Mouse (Mus musculus) heart, embryonic 14.5 days (tissue): ENCODE measurements around the gene Rab34. TPM values are rescaled to one million over a fixed set of nuclear protein-coding genes. Genes with fewer than 3 reads are reported as not detected.

Source experiments
- ATAC-seq: fragments of 200-750 bp; cut with Nextera tagmentation; 2 replicates; pipeline ENCODE4 v1.8.0; 2017; ENCODE audit warnings: low read depth, moderate TSS enrichment; ENCODE audit not compliant: insufficient number of reproducible peaks, insufficient read depth, low FRiP score
- H3K27ac ChIP-seq, 2 experiments: fragments of 200-500 bp in 1 of 2; fragments of 300-500 bp in 1 of 2; sonication (generic) in 1 of 2; replicated peaks in 1 of 2; 2 replicates each; pipeline ENCODE4 v1.5.1; 2012 to 2014; ENCODE audit warnings: low read depth in 2 of 2, low read length in 2 of 2, control low read depth in 1 of 2, mild to moderate bottlenecking in 1 of 2, mixed read lengths in 1 of 2; ENCODE audit not compliant: control insufficient read depth in 1 of 2, insufficient read depth in 1 of 2
- H3K27me3 ChIP-seq: fragments of 300-500 bp; sonication (generic); 2 replicates; pipeline ENCODE4 v1.6.1; 2014; ENCODE audit warnings: mild to moderate bottlenecking, low read length, control low read depth; ENCODE audit not compliant: control insufficient read depth, insufficient read depth
- H3K36me3 ChIP-seq: fragments of 300-500 bp; sonication (generic); 2 replicates; pipeline ENCODE4 v1.6.1; 2014; ENCODE audit warnings: mild to moderate bottlenecking, control low read depth, low read length, mixed read lengths; ENCODE audit not compliant: control insufficient read depth, insufficient read depth
- H3K4me1 ChIP-seq, 2 experiments: fragments of 200-500 bp in 1 of 2; fragments of 300-500 bp in 1 of 2; sonication (generic) in 1 of 2; 2 replicates each; pipeline ENCODE4 v1.6.1; 2012 to 2014; ENCODE audit warnings: low read length in 2 of 2, control low read depth in 1 of 2, mixed read lengths in 1 of 2; ENCODE audit not compliant: control insufficient read depth in 2 of 2, insufficient read depth in 2 of 2
- H3K4me2 ChIP-seq: fragments of 300-500 bp; sonication (generic); 2 replicates; pipeline ENCODE4 v1.6.1; 2014; ENCODE audit warnings: mild to moderate bottlenecking, low read length
- H3K4me3 ChIP-seq, 2 experiments: fragments of 200-500 bp in 1 of 2; fragments of 300-500 bp in 1 of 2; sonication (generic) in 1 of 2; 2 replicates each; pipeline ENCODE4 v1.5.1; 2012 to 2014; ENCODE audit warnings: low read length in 2 of 2, mild to moderate bottlenecking in 2 of 2, control low read depth in 1 of 2, low read depth in 1 of 2, moderate library complexity in 1 of 2; ENCODE audit not compliant: control insufficient read depth in 1 of 2, insufficient read depth in 1 of 2
- H3K9ac ChIP-seq: fragments of 300-500 bp; sonication (generic); 2 replicates; pipeline ENCODE4 v1.6.1; 2014; ENCODE audit warnings: mild to moderate bottlenecking, low read length
- H3K9me3 ChIP-seq: fragments of 300-500 bp; sonication (generic); 2 replicates; pipeline ENCODE4 v1.6.1; 2016; ENCODE audit warnings: low read length, control low read depth; ENCODE audit not compliant: control insufficient read depth
- WGBS: fragments of 180-500 bp; shearing (Covaris S2); extraction: QIAGEN DNeasy Blood & Tissue Kit; methylation state at CpG from one replicate; pipeline ENCODE4 v1.1.7; 2014; 5-methylcytosine and 5-hydroxymethylcytosine counted together
- polyA plus RNA-seq: library from polyadenylated mRNA; unstranded; fragments of >200 nt; fragmentation: Nextera tagmentation; extraction: Ambion mirVana; gene quantifications from 2 replicates; pipeline ENCODE4 v1.2.1, GENCODE M21; 2014

Gene Rab34
- polyA plus RNA-seq, 1 experiment from 2014 or later = 61.8 TPM

DNA sequence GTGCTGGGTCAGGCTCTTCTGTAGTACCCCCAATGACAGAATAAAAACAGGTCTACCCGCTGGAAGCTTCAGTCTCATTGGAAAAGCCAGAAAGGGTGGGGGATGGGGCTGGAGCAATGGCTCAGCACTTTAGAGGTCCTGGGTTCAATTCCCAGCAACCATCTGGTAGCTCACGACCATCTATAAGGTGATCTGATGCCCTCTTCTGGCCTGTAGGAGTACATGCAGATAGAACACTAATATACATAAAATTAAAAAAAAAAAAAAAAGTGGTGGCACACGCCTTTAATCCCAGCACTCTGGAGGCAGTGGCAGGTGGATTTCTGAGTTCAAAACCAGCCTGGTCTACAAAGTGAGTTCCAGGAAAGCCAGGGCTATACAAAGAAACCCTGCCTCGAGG lies 16.9 kb upstream of the Rab34 start:
- 74% methylated on average over 4 of the region's 4 CpGs for WGBS
- Histone ChIP-seq H3K27ac (no peak overlapping the region), H3K4me2 (no peak overlapping the region), H3K4me3 (no peak overlapping the region), H3K27me3 (no peaks in the 10 kb centered on the region), H3K9me3 (no peaks in the 10 kb centered on the region), H3K36me3 (no peaks in the 10 kb centered on the region), H3K9ac (no peak overlapping the region), H3K4me1 (peaks cover under 1 to 3% of the 10 kb centered on the region in 2 experiments; a peak in 3 of 4 replicates)
- ATAC-seq = no peak

DNA sequence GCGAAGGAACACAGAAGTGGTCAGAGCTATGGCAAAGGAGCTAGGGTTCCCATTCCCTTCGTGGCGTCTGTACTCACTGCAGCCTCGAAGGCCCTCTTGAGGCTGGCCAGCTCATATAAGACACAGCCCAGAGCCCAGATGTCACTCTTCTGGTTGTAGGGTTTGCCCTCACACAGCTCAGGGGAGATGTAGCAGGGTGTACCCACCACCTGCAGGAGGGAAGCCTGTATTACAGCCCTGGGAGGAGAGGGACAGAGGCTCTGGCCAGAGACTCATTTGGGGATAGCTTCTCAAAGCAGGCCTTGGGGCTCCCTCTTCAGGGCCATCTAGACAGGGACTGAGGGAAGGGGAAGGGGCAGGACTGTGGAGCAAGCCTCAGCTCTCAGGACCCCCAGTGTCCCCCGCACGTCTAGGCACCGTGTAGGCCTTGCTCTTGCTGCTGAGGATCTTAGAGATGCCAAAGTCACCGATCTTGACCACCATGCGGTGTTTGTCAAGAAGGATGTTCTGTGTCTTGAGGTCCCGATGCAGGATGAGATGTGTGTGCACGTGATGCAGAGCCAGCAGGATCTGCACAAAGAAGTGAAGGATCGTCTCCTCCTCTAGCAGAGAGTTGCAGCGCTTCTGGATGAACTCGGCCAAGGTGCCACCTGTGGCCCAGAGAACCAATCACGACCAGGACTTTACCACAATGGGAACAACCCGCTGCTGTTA lies 16.0 kb upstream of the Rab34 start:
- no peak overlapping the region for H3K9ac ChIP-seq
- H3K4me1 ChIP-seq = peaks cover 0 to 3% of the 10 kb centered on the region in 2 experiments; a peak in 2 of 4 replicates
- H3K4me3 ChIP-seq = no peak overlapping the region
- H3K4me2 ChIP-seq = no peak overlapping the region
- WGBS = 79% methylated on average over 16 of the region's 16 CpGs
- ATAC-seq = no peak
- no peak overlapping the region for H3K27ac ChIP-seq
- no peaks in the 10 kb centered on the region for H3K36me3 ChIP-seq
- no peaks in the 10 kb centered on the region for H3K27me3 ChIP-seq
- H3K9me3 ChIP-seq = no peaks in the 10 kb centered on the region

DNA sequence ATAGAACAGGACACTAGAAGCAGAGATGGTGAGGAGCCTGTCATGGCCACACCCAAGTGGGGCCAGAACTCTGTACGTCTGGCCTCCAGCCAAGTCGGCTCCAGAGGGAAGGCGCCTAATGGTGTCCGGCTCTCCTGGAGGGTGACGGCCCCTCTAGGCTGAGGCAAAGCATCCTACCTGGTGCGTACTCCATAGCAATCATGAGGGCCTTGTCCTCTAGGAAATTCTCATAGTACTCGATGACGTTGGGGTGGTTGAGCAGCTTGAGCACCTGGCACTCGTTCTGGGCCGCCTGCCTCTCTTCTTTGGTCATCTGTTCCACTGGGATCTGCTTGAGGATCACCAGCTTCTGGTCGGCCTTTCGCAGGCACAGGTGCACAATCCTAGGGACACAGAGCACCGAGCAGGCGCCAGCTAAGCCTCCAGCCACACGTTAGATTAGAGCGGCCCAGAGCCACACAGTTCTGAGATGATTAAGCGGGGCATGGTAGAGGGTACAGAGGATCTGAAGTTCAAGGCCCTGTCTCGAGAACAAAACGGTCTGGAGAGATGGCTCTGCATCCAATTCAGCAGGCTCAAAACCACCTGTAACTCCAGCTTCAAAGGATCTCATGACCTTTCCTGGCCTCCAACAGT lies 15.4 kb upstream of the Rab34 start:
- Histone ChIP-seq H3K27ac (no peak overlapping the region), H3K9ac (no peak overlapping the region), H3K4me3 (no peak overlapping the region), H3K36me3 (no peaks in the 10 kb centered on the region), H3K4me2 (no peak overlapping the region), H3K4me1 (peaks cover 3 to 4% of the 10 kb centered on the region in 2 experiments; a peak in 3 of 4 replicates), H3K9me3 (no peaks in the 10 kb centered on the region), H3K27me3 (no peaks in the 10 kb centered on the region)
- ATAC-seq = no peak
- WGBS = 73% methylated on average over 19 of the region's 19 CpGs

DNA sequence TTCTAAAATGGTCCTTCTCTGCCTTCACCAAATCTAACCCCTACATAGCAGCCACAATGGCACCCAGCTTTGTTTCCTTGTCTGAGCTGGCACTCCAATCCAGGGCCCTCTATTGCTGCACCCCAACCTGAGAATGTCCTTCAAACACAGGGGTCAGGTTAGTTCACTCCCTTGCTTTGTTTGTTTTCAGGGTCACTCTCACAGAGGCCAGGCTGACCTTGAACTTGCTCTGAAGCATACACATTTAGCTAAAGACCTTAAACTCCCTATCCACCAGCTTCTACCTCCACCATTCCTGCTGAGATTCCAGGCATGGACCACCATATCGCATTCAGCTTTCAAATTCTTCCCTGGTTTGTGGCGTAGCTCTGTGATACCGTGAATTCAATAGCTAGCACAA lies 13.7 kb upstream of the Rab34 start:
- H3K27me3 ChIP-seq = no peaks in the 10 kb centered on the region
- no peaks in the 10 kb centered on the region for H3K9me3 ChIP-seq
- ATAC-seq = no peak
- H3K4me3 ChIP-seq = no peak overlapping the region
- H3K4me1 ChIP-seq = peaks cover 7 to 12% of the 10 kb centered on the region in 2 experiments
- H3K9ac ChIP-seq = no peak overlapping the region
- H3K36me3 ChIP-seq = peaks cover 4% of the 10 kb centered on the region
- H3K27ac ChIP-seq = no peak overlapping the region
- H3K4me2 ChIP-seq = no peak overlapping the region
- 95% methylated on average over 3 of the region's 3 CpGs for WGBS

DNA sequence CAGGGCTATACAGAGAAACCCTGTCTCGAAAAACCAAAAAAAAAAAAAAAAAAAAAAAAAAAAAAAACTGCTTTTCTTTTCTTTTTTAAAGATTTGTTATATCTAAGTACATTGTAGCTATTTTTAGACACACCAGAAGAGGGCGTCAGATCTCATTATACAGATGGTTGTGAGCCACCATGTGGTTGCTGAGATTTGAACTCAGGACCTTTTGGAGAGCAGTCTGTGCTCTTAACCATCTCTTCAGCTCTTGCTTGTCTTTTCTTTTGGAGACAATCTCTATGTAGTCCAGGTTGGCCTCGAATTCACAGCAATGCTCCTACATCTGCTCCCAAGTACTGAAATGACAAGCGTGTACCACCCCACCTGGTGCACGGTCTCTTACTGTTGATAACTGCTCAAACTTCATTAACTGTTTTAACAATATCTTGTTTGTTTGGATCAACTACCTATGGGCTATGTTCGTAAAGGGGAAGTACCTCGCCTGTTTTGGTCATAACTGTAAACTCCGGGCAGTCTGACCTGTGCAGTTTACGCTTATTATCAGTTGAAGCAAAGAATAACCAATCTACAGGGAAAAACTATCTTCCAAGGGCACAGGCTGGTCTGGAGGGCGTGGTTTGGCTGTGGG lies 12.3 kb upstream of the Rab34 start:
- no peak for ATAC-seq
- Histone ChIP-seq H3K36me3 (peaks cover 17% of the 10 kb centered on the region), H3K27ac (peak overlapping the region; percentile 89 to 92), H3K4me3 (peak overlapping the region; percentile 67 to 80), H3K9ac (peak overlapping the region; percentile 79), H3K27me3 (no peaks in the 10 kb centered on the region), H3K4me1 (peaks cover 10 to 22% of the 10 kb centered on the region in 2 experiments), H3K4me2 (peak overlapping the region; percentile 96), H3K9me3 (no peaks in the 10 kb centered on the region)
- 3% methylated on average over 9 of the region's 10 CpGs for WGBS

DNA sequence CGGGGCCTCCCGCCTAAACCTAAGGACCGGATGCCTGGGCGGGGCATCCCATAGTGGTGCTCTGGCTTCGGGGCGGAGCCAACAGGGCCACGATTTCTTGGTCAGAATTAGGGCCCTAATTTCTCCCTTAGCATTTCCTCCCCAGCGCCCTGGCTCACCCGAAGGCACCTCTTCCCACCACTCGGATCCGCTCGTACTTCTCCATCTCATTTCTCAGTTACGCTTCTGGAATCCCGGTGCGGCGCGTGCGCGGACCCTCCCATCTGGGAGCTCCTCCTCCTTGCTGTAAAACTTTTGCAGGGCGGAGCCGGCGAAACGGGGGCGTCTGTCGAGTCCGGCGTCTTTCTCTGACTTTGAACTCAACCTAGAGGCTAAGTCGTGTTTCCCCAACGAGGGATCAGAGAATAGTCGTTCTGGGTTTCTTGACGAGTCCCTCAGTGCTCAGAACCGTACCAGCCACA lies 11.8 kb upstream of the Rab34 start, which contains the start of the genes Nek8 and Tlcd1:
Nek8 (minus strand) TSS at position 274 of the 461 bp plus-strand sequence.
Tlcd1 (plus strand) TSS at position 310 of the 461 bp plus-strand sequence.
- H3K4me3 ChIP-seq = peak within 1 kb of the TSS; percentile 67 to 80
- H3K27ac ChIP-seq = peak within 1 kb of the TSS; percentile 89 to 92
- under 1% methylated on average over 32 of the region's 32 CpGs for WGBS
- H3K4me1 ChIP-seq = peaks cover 10 to 25% of the 10 kb centered on the region in 2 experiments
- ATAC-seq = peak; percentile 46
- H3K4me2 ChIP-seq = peak within 1 kb of the TSS; percentile 96
- peaks cover 23% of the 10 kb centered on the region for H3K36me3 ChIP-seq
- H3K27me3 ChIP-seq = no peaks in the 10 kb centered on the region
- no peaks in the 10 kb centered on the region for H3K9me3 ChIP-seq
- peak within 1 kb of the TSS; percentile 79 for H3K9ac ChIP-seq

DNA sequence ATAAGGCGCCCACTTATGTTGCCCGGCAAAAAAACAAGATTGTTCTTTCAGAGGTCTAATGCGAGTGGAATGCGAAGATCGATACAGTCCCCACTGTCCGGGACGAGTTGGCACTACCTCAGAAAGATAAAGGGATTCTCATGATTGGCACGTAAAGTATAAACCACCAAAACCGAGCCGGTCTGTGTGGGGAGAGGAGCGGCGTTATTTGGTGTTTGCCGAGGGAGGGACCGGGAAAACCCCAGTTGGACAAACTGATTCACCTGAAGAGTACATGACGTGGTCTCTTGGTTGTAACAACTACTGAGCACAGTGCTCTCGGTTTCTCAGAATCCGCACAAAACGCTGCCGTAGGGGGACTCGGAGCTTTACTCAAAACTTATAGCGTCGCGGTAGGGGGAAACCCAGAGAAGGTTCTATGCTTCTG lies 11.3 kb upstream of the Rab34 start:
- WGBS = under 1% methylated on average over 23 of the region's 23 CpGs
- H3K9ac ChIP-seq = peak overlapping the region; percentile 79
- H3K9me3 ChIP-seq = no peaks in the 10 kb centered on the region
- peak overlapping the region; percentile 96 for H3K4me2 ChIP-seq
- H3K27ac ChIP-seq = peak overlapping the region; percentile 89 to 92
- H3K4me3 ChIP-seq = peak overlapping the region; percentile 67 to 80
- H3K27me3 ChIP-seq = no peaks in the 10 kb centered on the region
- ATAC-seq = no peak
- H3K36me3 ChIP-seq = peaks cover 28% of the 10 kb centered on the region
- peaks cover 11 to 30% of the 10 kb centered on the region in 2 experiments for H3K4me1 ChIP-seq
